Mouse (Mus musculus) liver, adult 2 months (tissue): ENCODE results near the gene Olfr1415.

Source experiments
- CTCF ChIP-seq: fragments of 200-500 bp; IDR thresholded peaks from 2 replicates; pipeline ENCODE4 v1.5.1; 2011; ENCODE audit warnings: low read depth, low read length, control low read depth
- POLR2A ChIP-seq: fragments of 200-500 bp; IDR thresholded peaks from 2 replicates; pipeline ENCODE4 v1.6.1; 2011; ENCODE audit warnings: low read length, control low read depth; ENCODE audit not compliant: insufficient read depth; ENCODE audit errors: extremely low read depth

DNA sequence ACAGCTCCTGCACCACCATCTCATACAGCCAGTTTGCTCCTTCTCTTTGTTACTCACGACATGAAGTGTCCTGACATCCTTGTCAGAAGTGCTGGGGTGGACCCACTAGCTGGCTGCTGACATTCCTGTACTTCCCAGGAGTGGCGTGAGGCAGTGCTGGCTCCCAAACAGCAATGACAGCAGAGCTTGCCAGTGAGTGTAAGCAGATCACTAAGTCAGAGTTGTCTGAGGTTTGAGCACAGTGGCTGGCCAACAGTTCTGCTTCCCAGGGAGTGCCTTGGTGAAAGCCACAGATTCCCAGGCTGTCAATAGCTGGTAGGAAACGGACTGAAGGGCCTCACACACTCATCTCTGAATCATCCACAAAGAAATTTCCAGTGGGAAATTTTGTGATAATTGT is 47.6 kb downstream of the Olfr1415 start:
- TF ChIP-seq POLR2A (no peak), CTCF (no peak)
